ENCODE assay signal across 10 mouse cellular contexts in the genomic region with DNA sequence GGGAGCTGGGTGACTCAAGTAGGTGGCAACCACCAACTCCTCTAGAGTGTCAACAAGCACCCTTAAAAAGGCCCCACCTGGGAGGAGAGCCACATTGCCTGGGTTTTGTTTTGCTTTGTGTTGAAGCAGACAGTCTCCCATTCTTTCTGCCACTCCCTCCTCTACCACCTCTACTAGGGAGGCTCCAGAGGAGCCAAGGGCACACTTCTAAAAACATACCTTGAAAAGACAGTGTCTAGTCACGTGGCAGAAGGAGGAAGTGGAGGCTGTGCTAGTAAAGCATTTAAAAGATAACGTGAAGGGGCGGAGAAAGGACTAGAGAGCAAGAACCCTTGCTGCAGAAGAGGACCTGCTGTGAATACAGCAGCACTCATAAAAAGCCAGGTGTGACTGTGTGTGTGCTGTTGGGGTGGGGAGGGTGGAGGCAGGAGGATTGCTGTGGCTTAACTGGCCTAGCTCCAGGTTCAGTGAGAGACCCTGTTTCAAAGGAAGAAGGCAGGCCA. TPM values are rescaled to one million over a fixed set of nuclear protein-coding genes. Genes with fewer than 3 reads are reported as not detected.
DNase-seq lines count a peak whose midpoint lies in the region; ATAC-seq and TF ChIP-seq lines count a peak whose summit lies in the region.
"Had no signal": no experiment of that assay in that cellular context is flagged by ENCODE, and none has a peak within 500 bp of the region (broad histone marks: within the 10 kb centered on the region; RNA-seq: fewer than 3 reads in every experiment).

No protein-coding gene starts in this region.

- H3K4me1 ChIP-seq in megakaryocyte, embryonic 14.5 days = peaks cover 92% of the 10 kb centered on the region
- peaks cover 8% of the 10 kb centered on the region for H3K4me1 ChIP-seq in bone marrow, adult 2 months (ENCODE audit: control insufficient read depth, insufficient read depth, low read length)
- peaks cover 8% of the 10 kb centered on the region for H3K4me1 ChIP-seq in hindbrain, embryonic 16.5 days (ENCODE audit: control insufficient read depth, insufficient read depth, low read depth, low read length)
- peaks cover 22% of the 10 kb centered on the region for H3K4me1 ChIP-seq in hindbrain, embryonic 13.5 days (replicated peaks)

- no peak overlapping the region for H3K4me2 ChIP-seq in hindbrain, embryonic 16.5 days (ENCODE audit: low read length)
- no peak overlapping the region for H3K4me2 ChIP-seq in hindbrain, embryonic 13.5 days

- H3K27ac ChIP-seq in bone marrow, adult 2 months (ENCODE audit: control insufficient read depth, insufficient read depth, low read depth, low read length, poor library complexity) = peak overlapping the region; percentile 54
- no peak overlapping the region for H3K27ac ChIP-seq in hindbrain, embryonic 16.5 days (ENCODE audit: low read depth, low read length)
- H3K27ac ChIP-seq in hindbrain, embryonic 13.5 days = no peak overlapping the region

- H3K4me3 ChIP-seq in megakaryocyte, embryonic 14.5 days (replicated peaks) = peak overlapping the region; percentile 89
- H3K4me3 ChIP-seq in bone marrow, adult 2 months (replicated peaks; ENCODE audit: control insufficient read depth, low read depth, low read length) = no peak overlapping the region
- no peak overlapping the region for H3K4me3 ChIP-seq in hindbrain, embryonic 16.5 days (ENCODE audit: low read length)
- H3K4me3 ChIP-seq in hindbrain, embryonic 13.5 days = no peak overlapping the region

- H3K9ac ChIP-seq in hindbrain, embryonic 16.5 days (ENCODE audit: low read depth, low read length) = no peak overlapping the region
- no peak overlapping the region for H3K9ac ChIP-seq in hindbrain, embryonic 13.5 days

- no peak for ATAC-seq in megakaryocyte, adult 5-6 weeks (ENCODE audit: poor library complexity, severe bottlenecking)
- no peak for ATAC-seq in hindbrain, embryonic 16.5 days
- ATAC-seq in hindbrain, embryonic 13.5 days (ENCODE audit: low FRiP score) = no peak

- no peak for TF ChIP-seq CTCF in bone marrow, adult 2 months (IDR thresholded peaks at IDR 0.05; ENCODE audit: control insufficient read depth, insufficient read depth, low read length)

- DNase-seq in lung, postnatal 14 days = peak; percentile 33
- peak; percentile 50 to 52 for DNase-seq in thymus, postnatal 36 days
- no peak for DNase-seq in adrenal gland, postnatal 36 days
- DNase-seq: adrenal gland, postnatal 14 days; midbrain, embryonic 14.5 days had no signal

- H3K36me3 ChIP-seq in megakaryocyte, embryonic 14.5 days (replicated peaks; ENCODE audit: low read length) = peaks cover 41% of the 10 kb centered on the region
- H3K36me3 ChIP-seq in hindbrain, embryonic 16.5 days (ENCODE audit: control insufficient read depth, insufficient read depth, low read length) = no peaks in the 10 kb centered on the region
- H3K36me3 ChIP-seq in hindbrain, embryonic 13.5 days = no peaks in the 10 kb centered on the region

- peaks cover 2% of the 10 kb centered on the region for H3K9me3 ChIP-seq in megakaryocyte, embryonic 14.5 days
- no peaks in the 10 kb centered on the region for H3K9me3 ChIP-seq in hindbrain, embryonic 16.5 days (ENCODE audit: control insufficient read depth, low read length)
- no peaks in the 10 kb centered on the region for H3K9me3 ChIP-seq in hindbrain, embryonic 13.5 days

- TF ChIP-seq POLR2A in bone marrow, adult 2 months (IDR thresholded peaks at IDR 0.05; ENCODE audit: borderline replicate concordance, control insufficient read depth, low read depth, low read length) = no peak

- 14% methylated on average over 3 of the region's 3 CpGs for WGBS in bone marrow, adult 2 months
- WGBS in hindbrain, embryonic 16.5 days = 59% methylated on average over 3 of the region's 3 CpGs
- WGBS in hindbrain, embryonic 13.5 days = 65% methylated on average over 3 of the region's 3 CpGs

- H3K27me3 ChIP-seq in megakaryocyte, embryonic 14.5 days (replicated peaks) = no peaks in the 10 kb centered on the region
- no peaks in the 10 kb centered on the region for H3K27me3 ChIP-seq in hindbrain, embryonic 16.5 days (replicated peaks; ENCODE audit: control insufficient read depth, insufficient read depth, low read length)
- H3K27me3 ChIP-seq in hindbrain, embryonic 13.5 days = no peaks in the 10 kb centered on the region

RNA-seq across cellular contexts. Expression of a gene that starts 4.1 kb away (rescaled TPM):
- polyA plus RNA-seq in megakaryocyte, embryonic 14.5 days (2012; ENCODE audit: insufficient read depth, low replicate concordance) = 69.0 and 80.2 TPM in 2 replicates
- total RNA-seq in megakaryocyte, adult 5-6 weeks (2015) = 28.3 and 32.6 TPM in 2 replicates
- total RNA-seq in megakaryocyte, adult 5-6 weeks (2017) = 26.7 and 47.2 TPM in 2 replicates
- polyA plus RNA-seq in bone marrow, adult 2 months (2011; ENCODE audit: insufficient read depth, insufficient read length, low replicate concordance, missing spikeins) = 10.1 and 22.5 TPM in 2 replicates
- polyA plus RNA-seq in hindbrain, embryonic 16.5 days (2015; fragmentation: Nextera tagmentation; extraction: Ambion mirVana) = 19.6 and 20.4 TPM in 2 replicates
- total RNA-seq in adrenal gland, postnatal 36 days (2021) = 10 to 100 TPM; 66.4 to 76.0 TPM
- 19.3 TPM in 2 replicates for polyA plus RNA-seq in hindbrain, embryonic 13.5 days (2015; fragmentation: Nextera tagmentation; extraction: Ambion mirVana)

RNA-seq across cellular contexts. Expression of a gene that starts 56.4 kb away (rescaled TPM):
- polyA plus RNA-seq in megakaryocyte, embryonic 14.5 days (2012; ENCODE audit: insufficient read depth, low replicate concordance) = 21.7 and 34.2 TPM in 2 replicates
- 52.7 and 58.3 TPM in 2 replicates for total RNA-seq in megakaryocyte, adult 5-6 weeks (2015)
- 1.8 and 6.0 TPM in 2 replicates for total RNA-seq in megakaryocyte, adult 5-6 weeks (2017)
- 86.6 and 132 TPM in 2 replicates for polyA plus RNA-seq in bone marrow, adult 2 months (2011; ENCODE audit: insufficient read depth, insufficient read length, low replicate concordance, missing spikeins)
- polyA plus RNA-seq in hindbrain, embryonic 16.5 days (2015; fragmentation: Nextera tagmentation; extraction: Ambion mirVana) = 78.5 and 78.8 TPM in 2 replicates
- 100 to 1,000 TPM; 262 to 383 TPM for total RNA-seq in adrenal gland, postnatal 36 days (2021)
- polyA plus RNA-seq in hindbrain, embryonic 13.5 days (2015; fragmentation: Nextera tagmentation; extraction: Ambion mirVana) = 50.2 and 54.0 TPM in 2 replicates

Comparison
In these comparisons a context has a peak if more than half of its experiments do, and no peak if none do; other contexts are left out.
1. DNase-seq: peak in lung, postnatal 14 days (single experiment) and thymus, postnatal 36 days (2 of 2); none in adrenal gland, postnatal 36 days (0 of 2).